Mouse (Mus musculus) skeletal muscle tissue, adult 2 months (tissue): Measurements from ENCODE around the gene Gm21731.
"Not testable (repeated sequence)": the region's sequence is repeated elsewhere in the genome, so short reads cannot be mapped to it uniquely, and the experiment has no call there.

Experiments used
- DNase-seq: peaks from one replicate; pipeline ENCODE4 v3.0.0-alpha.2; 2012; ENCODE audit warnings: low read depth, low spot score

The Gm21731 gene

GRCm38 (mm10) chr13:120238811-120239210 is at the start of gene Gm21731:
Gene Gm21731, plus strand, starts transcription at chr13:120239111.
- DNase-seq = not testable (repeated sequence)

DNA sequence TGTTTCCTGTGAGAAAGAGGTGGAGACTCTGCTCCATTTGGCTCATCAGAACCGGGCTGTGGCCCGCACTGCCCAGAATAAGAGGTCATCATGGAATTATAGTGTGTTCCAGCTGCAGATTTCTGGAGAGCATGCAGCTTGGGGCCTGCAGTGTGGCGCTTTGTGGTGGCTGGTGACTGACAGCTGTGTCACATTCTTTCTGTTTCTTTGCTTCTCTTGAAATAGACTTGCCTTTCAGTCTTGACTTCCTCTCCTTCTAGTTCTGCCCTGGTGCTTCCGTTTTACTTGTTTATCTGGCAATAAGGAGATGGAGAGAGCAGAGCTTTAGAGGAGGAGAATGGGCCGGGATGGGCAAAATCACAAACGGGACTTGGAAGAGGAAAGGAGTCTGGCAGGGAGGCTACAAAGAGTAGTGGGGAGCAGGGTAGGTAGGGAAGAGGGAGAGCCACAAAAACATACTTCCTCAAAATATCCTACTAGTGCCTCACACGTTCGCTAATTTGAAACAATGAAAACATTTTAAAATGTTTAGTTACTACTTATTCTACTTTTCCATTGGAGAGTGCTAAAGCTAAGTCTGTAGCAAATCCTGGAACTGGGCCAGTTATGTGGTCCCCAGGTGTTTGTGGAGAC is 42.6 kb upstream of the Gm21731 start:
- DNase-seq = not testable (repeated sequence)

DNA sequence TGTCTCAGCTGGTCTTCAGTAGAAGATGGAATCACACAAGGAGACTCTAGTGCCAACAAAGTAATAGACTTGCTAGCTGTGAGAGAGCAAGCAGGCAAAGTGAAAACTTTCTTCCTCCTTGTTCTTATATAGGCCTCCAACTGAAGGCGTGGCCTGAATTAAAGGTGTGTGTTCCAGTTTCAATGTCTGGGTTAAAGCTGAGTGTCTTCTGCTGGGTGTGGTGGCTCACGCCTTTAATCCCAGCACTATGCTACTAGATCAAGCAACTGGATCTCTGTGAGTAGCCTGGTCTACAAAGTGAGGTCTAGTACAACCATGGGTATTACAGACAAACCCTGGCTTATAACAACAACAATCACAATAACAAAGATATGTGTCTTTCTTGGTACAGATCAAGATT is 23.1 kb upstream of the Gm21731 start, which contains the start of gene Gm21762:
Gene Gm21762 (minus strand): TSS at position 101 of the 400 bp plus-strand sequence.
- not testable (repeated sequence) for DNase-seq

GRCm38 (mm10) chr13:120220922-120221321 is 18.0 kb upstream of the Gm21731 start:
- not testable (repeated sequence) for DNase-seq

DNA sequence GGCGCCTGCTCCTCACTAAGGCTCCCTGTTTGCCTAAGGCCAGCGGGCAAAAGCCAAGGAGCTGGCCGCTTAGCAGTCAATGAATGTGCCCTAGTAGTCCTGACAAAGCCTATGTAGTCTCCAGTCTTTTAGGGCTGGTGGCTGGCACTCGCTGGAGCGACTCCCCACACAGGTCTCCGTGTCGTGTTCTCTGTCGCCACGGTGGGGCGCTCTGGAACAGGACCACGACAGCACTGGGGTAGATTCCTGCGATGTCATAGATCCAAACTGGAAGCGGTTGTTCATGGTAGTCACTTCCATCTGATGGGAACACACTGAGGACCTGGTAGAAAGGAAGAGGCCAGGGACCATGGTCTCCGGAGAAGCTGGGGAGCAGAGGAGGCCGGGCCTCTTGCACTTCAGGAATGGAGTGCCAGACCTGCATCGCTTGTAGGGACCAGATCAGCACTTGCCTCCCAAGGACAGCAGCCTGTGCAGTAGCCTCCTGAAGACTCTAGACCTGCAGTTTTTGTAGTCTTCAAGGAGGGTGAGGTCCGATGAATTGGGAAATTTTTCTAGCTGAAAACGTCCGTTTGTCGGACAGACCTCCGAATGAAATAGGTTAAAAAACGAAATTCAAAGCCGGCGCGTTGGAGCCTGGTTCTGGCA is 15.8 kb upstream of the Gm21731 start:
- DNase-seq = not testable (repeated sequence)

DNA sequence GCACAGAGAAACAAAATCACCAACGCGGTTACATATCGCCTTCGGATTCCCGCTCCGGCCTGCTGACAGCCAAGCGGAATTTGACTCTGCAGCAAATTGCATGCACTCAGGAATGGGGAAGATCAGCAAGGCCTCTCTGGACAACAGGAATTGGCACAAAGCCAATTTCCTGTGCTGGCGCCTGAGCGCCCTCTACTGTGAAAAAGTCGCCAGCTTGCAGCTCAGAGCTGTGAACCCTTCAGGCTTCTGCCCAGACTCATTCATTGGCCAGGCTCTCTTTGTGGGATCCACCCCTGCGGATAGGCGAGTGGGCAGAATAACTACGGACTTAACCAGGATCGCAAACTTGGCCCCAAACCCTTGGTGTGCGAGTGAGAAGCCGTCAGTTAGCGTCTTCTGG is 7.1 kb upstream of the Gm21731 start:
- not testable (repeated sequence) for DNase-seq

DNA sequence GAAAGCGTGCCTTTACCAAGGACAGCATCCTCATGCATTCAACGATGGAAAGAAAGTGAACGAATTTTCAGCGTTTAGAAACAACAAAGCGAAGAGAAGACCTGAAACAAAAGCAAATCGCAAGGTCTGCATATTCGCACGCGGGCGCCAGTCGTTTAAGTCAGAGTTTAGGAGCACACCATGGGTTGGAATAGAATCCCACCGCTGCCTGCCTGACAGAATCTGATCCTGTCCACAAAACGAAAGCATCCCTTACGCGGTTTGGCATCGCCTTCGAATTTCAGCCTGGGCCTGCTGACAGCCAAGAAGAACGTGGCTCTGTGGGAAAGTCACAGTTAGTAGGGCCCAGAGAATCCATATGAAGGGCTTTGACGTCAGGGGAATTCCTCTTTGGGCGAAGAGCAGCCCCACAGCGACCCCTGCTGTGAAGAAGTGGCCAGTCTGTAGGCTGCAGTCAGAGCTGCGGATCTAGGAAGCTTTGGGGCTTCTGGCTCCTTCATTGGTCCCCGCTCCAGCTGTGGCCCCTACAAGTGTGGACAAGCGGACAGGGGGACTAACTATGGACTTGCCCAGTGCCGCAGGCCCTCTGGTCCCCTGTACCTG is 6.4 kb upstream of the Gm21731 start:
- DNase-seq = not testable (repeated sequence)

DNA sequence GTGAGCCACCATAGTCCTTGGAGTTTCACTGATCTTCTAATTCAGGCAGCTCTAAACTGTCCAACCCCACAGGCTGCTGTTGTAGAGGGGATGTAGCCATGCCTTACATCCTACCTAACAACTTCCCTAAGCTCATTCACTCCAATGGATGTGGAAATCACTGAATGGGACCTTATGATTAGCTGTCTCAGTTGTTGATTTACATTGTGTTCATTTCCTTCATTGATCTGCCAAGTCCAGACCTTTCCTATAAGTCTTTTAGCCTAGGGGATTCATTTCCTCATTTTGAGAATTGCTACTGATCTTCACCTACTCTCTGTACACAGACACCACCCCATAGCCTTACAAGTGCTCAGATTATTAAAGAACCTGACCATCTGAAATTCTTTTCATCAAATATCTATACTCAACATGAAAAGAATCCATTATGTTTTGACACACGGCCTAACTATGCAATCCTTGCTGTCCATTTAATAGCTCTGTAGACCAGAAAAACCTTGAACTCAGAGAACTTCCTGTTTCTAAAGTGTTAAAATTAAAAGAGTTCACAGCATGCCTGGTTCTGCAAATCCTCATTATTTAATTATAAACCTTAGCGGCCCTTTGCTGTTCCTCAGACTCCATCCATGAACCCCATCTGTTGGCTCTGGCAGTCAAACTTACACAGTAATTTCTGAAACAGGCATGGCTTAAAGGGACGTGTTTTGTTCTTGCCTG is 12.5 kb downstream of the Gm21731 start:
- DNase-seq = not testable (repeated sequence)

DNA sequence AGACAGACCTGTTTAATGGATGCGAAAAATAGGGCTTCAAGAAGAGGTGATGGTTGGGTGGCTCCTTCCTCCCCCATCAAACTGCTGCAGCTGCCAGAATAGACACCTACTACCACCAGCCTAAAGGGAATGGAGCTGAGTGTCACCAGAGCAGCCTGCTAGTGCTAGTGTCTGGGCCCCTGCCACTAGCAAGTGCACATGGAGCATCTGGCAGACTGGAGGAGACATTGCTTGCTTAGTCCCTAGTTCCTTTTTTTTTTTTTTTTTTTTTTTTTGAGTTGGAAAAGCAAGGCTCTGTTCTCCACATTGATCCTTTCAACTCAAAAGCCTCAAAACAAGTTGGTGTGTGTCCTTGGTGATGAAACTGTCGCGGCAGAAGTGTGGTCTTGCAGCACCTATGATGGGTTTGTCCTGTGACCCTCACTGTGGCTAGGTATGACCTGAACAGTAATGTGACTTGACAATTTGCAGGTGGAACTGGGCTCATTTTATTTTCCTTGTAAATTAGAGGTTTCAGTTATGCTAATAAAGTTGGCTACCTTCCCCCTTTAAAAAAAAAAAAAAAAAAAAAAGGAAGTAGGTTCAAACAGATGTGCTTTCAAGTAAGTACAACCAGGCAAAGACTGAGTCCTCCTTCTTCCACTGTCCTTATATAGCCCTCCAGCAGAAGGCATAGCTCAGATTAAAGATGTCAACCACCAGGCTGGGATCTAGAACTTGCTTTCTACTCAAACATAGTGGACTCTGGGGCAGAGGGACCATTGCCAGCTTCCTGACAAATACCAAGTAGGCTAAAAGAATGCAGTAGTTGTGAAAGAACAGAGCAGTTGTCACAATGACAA is 20.1 kb downstream of the Gm21731 start:
- DNase-seq = peak; percentile 1

GRCm38 (mm10) chr13:120259718-120260117 is 20.8 kb downstream of the Gm21731 start:
- not testable (repeated sequence) for DNase-seq

GRCm38 (mm10) chr13:120262870-120263269 is 24.0 kb downstream of the Gm21731 start, which contains the start of gene AF067061:
Gene AF067061, plus strand, starts transcription at chr13:120263114.
- DNase-seq = not testable (repeated sequence)

DNA sequence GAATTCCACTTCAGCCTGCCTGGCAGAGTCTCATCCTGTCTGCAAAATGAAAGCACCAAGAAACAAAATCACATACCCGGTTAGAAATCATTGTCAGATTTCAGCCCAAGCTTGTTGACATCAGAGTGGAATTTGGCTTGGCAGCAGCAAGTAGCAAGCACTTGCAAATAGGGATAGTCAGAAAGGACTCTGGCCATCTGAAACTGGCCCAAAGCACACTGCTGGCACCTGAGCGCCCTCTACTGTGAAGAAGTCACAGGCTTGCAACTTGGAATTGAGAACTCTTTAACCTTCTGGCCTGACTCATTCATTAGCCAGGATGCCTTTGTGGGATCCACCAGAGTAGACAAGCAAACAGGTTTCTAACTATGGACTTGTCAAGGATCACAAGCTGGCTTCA is 38.9 kb downstream of the Gm21731 start:
- DNase-seq = not testable (repeated sequence)

DNA sequence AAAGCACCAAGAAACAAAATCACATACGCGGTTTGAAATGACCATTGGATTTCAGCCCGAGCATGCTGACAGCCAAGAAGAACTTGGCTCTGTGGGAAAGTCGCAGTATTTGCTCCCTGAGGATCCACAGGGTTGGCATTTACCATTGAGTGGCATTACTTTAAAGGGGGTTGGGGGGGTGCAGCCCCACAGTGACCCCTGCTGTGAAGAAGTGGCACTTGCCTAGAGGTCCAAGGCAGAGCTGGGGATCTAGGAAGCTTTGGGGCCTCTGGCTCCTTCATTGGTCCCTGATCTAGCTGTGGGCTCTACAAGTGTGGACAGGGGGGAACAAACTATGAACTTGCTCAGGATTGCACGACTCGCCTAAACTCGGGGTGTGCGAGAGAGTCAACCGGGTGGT is 39.9 kb downstream of the Gm21731 start:
- no peak for DNase-seq
